In genomic region chr14:49785793-49786192, GRCm38 (mm10) we compare ENCODE assay signal across 8 mouse cellular contexts. TPM values are rescaled to one million over a fixed set of nuclear protein-coding genes. Genes with fewer than 3 reads are reported as not detected.
A peak's percentile ranks its signal among the peaks of the same experiment; 100 is the strongest.
DNase-seq lines count a peak whose midpoint lies in the region; ATAC-seq and TF ChIP-seq lines count a peak whose summit lies in the region.

No protein-coding gene starts in this region.

- H3K9ac ChIP-seq in forebrain, embryonic 11.5 days (ENCODE audit: low read length) = no peak overlapping the region
- H3K9ac ChIP-seq in forebrain, embryonic 16.5 days (replicated peaks; ENCODE audit: low read depth, low read length) = no peak overlapping the region
- no peak overlapping the region for H3K9ac ChIP-seq in hindbrain, postnatal 0 days (replicated peaks; ENCODE audit: low read length)
- H3K9ac ChIP-seq in stomach, postnatal 0 days (ENCODE audit: low read length) = no peak overlapping the region

- no peak for TF ChIP-seq EP300 in stomach, postnatal 0 days (optimal IDR thresholded peaks at IDR 0.05)

- no peaks in the 10 kb centered on the region for H3K4me1 ChIP-seq in forebrain, embryonic 11.5 days (replicated peaks; ENCODE audit: control insufficient read depth, insufficient read depth, low read length)
- H3K4me1 ChIP-seq in forebrain, embryonic 16.5 days (replicated peaks; ENCODE audit: control insufficient read depth, insufficient read depth, low read length) = peaks cover 9% of the 10 kb centered on the region
- peaks cover 7% of the 10 kb centered on the region; the same call in 1 of the 2 replicates for H3K4me1 ChIP-seq in hindbrain, postnatal 0 days (ENCODE audit: insufficient read depth, low read length)
- no peaks in the 10 kb centered on the region for H3K4me1 ChIP-seq in stomach, postnatal 0 days (replicated peaks; ENCODE audit: control insufficient read depth, insufficient read depth)

- intact Hi-C loops in left cerebral cortex, postnatal 25 days (cut with DNase I) = loop anchor here (2.0 kb wide), 1 partner anchor 29 kb away; no protein-coding TSS in a partner anchor

- DNase-seq in forebrain, embryonic 11.5 days (ENCODE audit: low spot score) = peak; percentile 72
- peak; percentile 38 for DNase-seq in right cerebral cortex, adult 18-20 months
- DNase-seq in right cerebral cortex, postnatal 36 days (ENCODE audit: low spot score in 2 of 2) = no peak
- peak; percentile 77 for DNase-seq in cerebellum, adult 9-11 months
- peak; percentile 82 for DNase-seq in hindbrain, postnatal 0 days (ENCODE audit: low spot score)
- peak; percentile 49 to 61 for DNase-seq in left cerebral cortex, postnatal 25 days (ENCODE audit: low spot score in 2 of 2)
- DNase-seq in stomach, postnatal 0 days (ENCODE audit: low spot score) = peak; percentile 62

- H3K36me3 ChIP-seq in forebrain, embryonic 11.5 days (ENCODE audit: control insufficient read depth, insufficient read depth, low read length) = no peaks in the 10 kb centered on the region
- H3K36me3 ChIP-seq in forebrain, embryonic 16.5 days (ENCODE audit: control insufficient read depth, insufficient read depth) = no peaks in the 10 kb centered on the region
- H3K36me3 ChIP-seq in hindbrain, postnatal 0 days (ENCODE audit: insufficient read depth, low read length) = no peaks in the 10 kb centered on the region
- H3K36me3 ChIP-seq in stomach, postnatal 0 days (ENCODE audit: control insufficient read depth, insufficient read depth, low read length) = no peaks in the 10 kb centered on the region

- no peak overlapping the region for H3K27ac ChIP-seq in forebrain, embryonic 11.5 days (ENCODE audit: low read depth, low read length)
- no peak overlapping the region for H3K27ac ChIP-seq in forebrain, embryonic 16.5 days (ENCODE audit: low read length)
- H3K27ac ChIP-seq in hindbrain, postnatal 0 days = no peak overlapping the region
- no peak overlapping the region for H3K27ac ChIP-seq in stomach, postnatal 0 days (replicated peaks)

- H3K27me3 ChIP-seq in forebrain, embryonic 11.5 days (ENCODE audit: control insufficient read depth, insufficient read depth, low read length) = no peaks in the 10 kb centered on the region
- no peaks in the 10 kb centered on the region for H3K27me3 ChIP-seq in forebrain, embryonic 16.5 days (replicated peaks; ENCODE audit: control insufficient read depth, insufficient read depth, low read length)
- H3K27me3 ChIP-seq in hindbrain, postnatal 0 days (ENCODE audit: insufficient read depth, low read length) = no peaks in the 10 kb centered on the region
- no peaks in the 10 kb centered on the region for H3K27me3 ChIP-seq in stomach, postnatal 0 days (ENCODE audit: control insufficient read depth, insufficient read depth, low read length)

- no peaks in the 10 kb centered on the region for H3K9me3 ChIP-seq in forebrain, embryonic 11.5 days (ENCODE audit: control insufficient read depth, low read length)
- no peaks in the 10 kb centered on the region for H3K9me3 ChIP-seq in forebrain, embryonic 16.5 days (ENCODE audit: control insufficient read depth, low read length)
- H3K9me3 ChIP-seq in hindbrain, postnatal 0 days (ENCODE audit: low read length) = no peaks in the 10 kb centered on the region
- H3K9me3 ChIP-seq in stomach, postnatal 0 days (ENCODE audit: control insufficient read depth, low read length) = no peaks in the 10 kb centered on the region

- TF ChIP-seq CTCF in hindbrain, postnatal 0 days (IDR thresholded peaks at IDR 0.05; ENCODE audit: low read depth) = peak; percentile 87
- TF ChIP-seq CTCF in stomach, postnatal 0 days (IDR thresholded peaks at IDR 0.05; ENCODE audit: low read depth) = peak; percentile 90

- H3K4me3 ChIP-seq in forebrain, embryonic 11.5 days (ENCODE audit: low read depth, low read length) = no peak overlapping the region
- no peak overlapping the region for H3K4me3 ChIP-seq in forebrain, embryonic 16.5 days (replicated peaks; ENCODE audit: low read length)
- H3K4me3 ChIP-seq in hindbrain, postnatal 0 days (ENCODE audit: low read length) = no peak overlapping the region
- no peak overlapping the region for H3K4me3 ChIP-seq in stomach, postnatal 0 days (ENCODE audit: low read depth, low read length)

- WGBS in forebrain, embryonic 11.5 days = 58% methylated on average over 2 of the region's 2 CpGs
- WGBS in forebrain, embryonic 16.5 days = 53% methylated on average over 2 of the region's 2 CpGs
- 54% methylated on average over 2 of the region's 2 CpGs for WGBS in hindbrain, postnatal 0 days
- WGBS in stomach, postnatal 0 days = 49% methylated on average over 2 of the region's 2 CpGs

- ATAC-seq in forebrain, embryonic 11.5 days (replicated peaks; ENCODE audit: low FRiP score) = no peak
- ATAC-seq in forebrain, embryonic 16.5 days = no peak
- no peak for ATAC-seq in hindbrain, postnatal 0 days
- ATAC-seq in stomach, postnatal 0 days (ENCODE audit: low FRiP score, low TSS enrichment) = no peak

- no peak overlapping the region for H3K4me2 ChIP-seq in forebrain, embryonic 11.5 days (ENCODE audit: low read depth, low read length, severe bottlenecking)
- H3K4me2 ChIP-seq in forebrain, embryonic 16.5 days (ENCODE audit: low read length) = no peak overlapping the region
- H3K4me2 ChIP-seq in hindbrain, postnatal 0 days (ENCODE audit: low read depth, low read length) = no peak overlapping the region
- H3K4me2 ChIP-seq in stomach, postnatal 0 days (replicated peaks; ENCODE audit: low read depth) = no peak overlapping the region

RNA-seq across cellular contexts. Expression of gene Armh4, which starts 2.6 kb away (rescaled TPM):
- 22.6 and 26.5 TPM in 2 replicates for polyA plus RNA-seq in forebrain, embryonic 11.5 days (2014; fragmentation: Nextera tagmentation; extraction: Ambion mirVana)
- 15.5 and 17.8 TPM in 2 replicates for polyA plus RNA-seq in forebrain, embryonic 16.5 days (2015; fragmentation: Nextera tagmentation; extraction: Ambion mirVana)
- total RNA-seq in hindbrain, postnatal 0 days (2014; rRNA removed) = 27.5 and 30.2 TPM in 2 replicates
- 21.7 and 21.9 TPM in 2 replicates for polyA plus RNA-seq in hindbrain, postnatal 0 days (2015; fragmentation: Nextera tagmentation; extraction: Ambion mirVana)
- total RNA-seq in left cerebral cortex, postnatal 25 days (2021) = 10 to 100 TPM; 22.9 to 25.6 TPM
- 4.0 and 4.4 TPM in 2 replicates for polyA plus RNA-seq in stomach, postnatal 0 days (2015; fragmentation: Nextera tagmentation; extraction: Ambion mirVana)

Comparison
In these comparisons a context has a peak if more than half of its experiments do, and no peak if none do; other contexts are left out.
1. DNase-seq: peak in forebrain, embryonic 11.5 days (single experiment), right cerebral cortex, adult 18-20 months (single experiment), cerebellum, adult 9-11 months (single experiment), hindbrain, postnatal 0 days (single experiment), left cerebral cortex, postnatal 25 days (2 of 2) and stomach, postnatal 0 days (single experiment); none in right cerebral cortex, postnatal 36 days (0 of 2).